Mouse (Mus musculus): ENCODE measurements at regions not wholly inside any gene's neighbourhood (a gene's known extent, or its start where the extent isn't known, plus 50 kb on each side); places are given as distances from the start of the nearest gene placed in this dataset.

DNA sequence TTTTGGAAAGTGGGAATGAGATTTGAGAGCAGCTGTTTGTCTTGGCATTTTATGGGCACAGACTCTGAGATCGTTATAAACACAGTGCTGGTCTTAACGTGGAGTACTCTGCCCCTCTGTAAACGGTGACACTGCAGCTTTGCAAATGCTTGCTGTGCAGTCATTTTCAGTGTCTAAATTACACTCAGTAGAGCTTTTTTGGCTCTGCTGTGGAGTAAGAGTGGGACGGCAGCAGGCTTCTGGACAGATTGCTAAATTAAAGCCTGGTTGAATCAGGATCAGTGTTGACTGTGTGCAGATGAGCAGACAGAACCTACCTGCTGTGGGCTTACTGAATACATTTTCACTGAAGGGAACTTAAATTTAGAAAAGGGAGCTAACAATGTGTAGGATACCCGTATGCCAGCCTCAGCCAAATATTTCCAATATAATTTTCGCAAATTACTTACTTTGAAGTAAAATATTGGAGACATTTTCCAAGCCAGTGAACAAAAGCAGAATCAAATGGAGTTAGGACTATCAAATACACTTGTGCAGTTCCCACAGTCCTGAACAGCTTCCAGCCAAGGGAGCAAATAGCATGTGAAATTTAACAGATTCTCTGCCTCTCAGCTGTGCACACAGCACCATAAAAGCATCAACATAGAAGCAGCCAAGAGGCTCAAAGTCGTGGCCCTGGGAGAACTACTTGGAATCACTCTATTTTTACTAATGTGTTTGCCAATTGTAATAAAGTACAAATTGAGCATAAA, 148.1 kb upstream of the Stac start:
- intact Hi-C loops (cut with DNase I): no loop called here

DNA sequence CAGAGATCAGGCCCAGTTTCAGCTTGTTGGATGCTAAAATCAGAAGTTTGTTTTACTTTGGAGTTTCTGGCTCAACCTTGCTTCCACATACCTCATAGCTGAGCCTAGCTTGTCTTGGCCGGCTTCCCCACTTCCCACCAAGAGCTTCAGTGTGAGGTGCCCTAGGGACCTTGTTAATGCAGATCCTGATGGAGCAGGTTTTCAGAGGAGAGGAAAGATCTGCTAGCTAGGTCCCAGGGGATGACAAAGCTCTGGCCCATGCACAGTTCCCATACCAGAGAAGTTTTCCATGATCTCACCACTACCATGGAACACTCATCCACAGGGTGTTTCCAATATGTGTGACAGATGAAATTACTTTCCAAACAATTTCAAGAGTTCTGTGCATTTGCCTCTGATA, 131.9 kb upstream of the Stac start:
- intact Hi-C loops (cut with DNase I): loop anchor here (5.0 kb wide), 1 partner anchor 95 kb away; no protein-coding TSS in a partner anchor

DNA sequence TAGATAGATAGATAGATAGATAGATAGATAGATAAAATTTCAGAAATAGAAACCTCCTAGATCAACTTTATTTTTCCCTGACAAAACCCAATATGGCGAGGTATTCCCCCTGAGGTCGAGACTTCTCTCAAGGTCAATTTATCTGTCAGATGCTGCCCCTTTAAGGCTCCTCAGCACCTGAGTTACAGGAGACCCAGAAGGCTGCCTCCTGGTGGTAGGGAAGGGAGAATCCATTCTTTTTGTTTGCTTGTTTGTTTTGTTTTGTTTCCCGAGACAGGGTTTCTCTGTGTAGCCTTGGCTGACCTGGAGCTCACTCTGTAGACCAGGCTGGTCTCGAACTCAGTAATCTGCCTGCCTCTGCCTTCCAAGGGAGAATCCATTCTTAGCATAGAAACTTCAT, 127.3 kb upstream of the Stac start:
- intact Hi-C loops (cut with DNase I): no loop called here

DNA sequence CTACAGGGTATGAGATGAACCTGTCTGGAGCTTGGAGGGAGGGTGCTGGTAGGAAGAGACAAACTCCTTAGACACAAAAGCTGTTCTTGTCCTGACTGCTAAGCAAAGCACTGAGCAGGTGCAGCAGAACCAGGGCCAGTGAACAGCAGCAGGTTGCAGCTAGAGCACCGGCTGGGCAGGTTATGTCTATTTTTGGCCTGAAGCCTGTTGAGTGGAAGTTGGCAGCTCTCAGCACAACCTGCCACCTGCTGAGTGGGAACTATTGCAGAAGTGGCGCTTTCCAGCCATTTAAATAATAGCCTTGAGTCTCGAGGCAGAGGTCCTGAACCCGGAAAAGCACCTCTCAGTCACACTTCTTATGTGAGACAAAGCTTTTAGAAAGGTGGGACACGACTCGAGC, 114.8 kb upstream of the Stac start:
- intact Hi-C loops (cut with DNase I): no loop called here

DNA sequence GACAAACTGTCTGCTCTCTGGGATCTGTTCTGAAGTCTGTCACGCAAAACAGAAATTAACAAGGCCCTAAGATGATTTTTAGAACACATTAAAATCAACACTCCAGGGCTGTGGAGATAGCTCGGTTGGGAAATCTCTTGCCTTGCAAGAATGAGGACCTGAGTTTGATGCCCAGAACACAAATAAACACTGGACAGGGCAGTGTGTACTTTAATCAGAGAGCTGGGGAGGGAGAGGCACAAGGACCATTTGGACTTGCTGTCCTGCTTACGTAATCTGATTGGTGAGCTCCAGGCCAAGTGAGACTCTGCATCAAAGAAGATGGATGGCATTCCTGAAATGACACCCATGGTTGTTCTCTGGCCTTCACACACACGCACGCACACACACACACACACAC, 111.2 kb upstream of the Stac start:
- intact Hi-C loops (cut with DNase I): no loop called here

DNA sequence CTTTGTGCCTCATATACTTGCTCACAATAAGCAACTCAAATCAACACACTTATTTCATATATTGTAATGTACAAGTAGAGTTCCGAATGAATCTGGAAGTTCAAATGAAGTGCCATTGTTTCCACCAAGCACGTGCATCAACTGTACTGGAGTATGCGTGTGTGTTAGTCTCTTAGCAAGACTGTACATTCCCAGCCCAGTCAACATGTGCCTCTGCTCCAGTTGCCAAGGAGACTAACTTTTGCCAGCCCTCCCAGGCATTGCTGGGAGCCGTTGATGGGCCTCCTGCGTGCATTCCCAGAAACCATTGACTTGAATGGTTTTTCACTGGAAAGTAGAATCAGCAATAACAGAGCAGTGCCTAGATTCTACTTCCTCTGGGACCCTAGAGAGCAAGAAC, 110.7 kb upstream of the Stac start:
- intact Hi-C loops (cut with DNase I): no loop called here

DNA sequence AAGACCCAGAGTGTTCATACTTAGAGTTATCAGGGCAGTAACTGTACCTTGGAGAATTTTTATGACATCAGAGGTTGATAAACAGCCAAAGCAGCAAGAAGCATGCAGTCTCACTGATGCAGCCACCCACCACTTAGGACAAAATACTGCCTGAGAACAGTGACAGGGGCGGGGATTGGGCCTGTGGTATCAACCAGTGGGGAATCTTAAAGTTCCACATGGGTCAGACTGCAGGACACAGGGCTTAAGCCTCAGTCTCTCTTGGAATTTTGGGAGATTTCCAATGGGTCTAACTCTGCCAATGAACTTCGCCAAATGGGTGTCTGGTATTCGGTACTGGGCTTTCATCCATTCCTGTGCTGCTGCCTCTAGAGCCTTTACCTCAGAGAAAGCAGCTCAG, 88.8 kb upstream of the Stac start:
- intact Hi-C loops (cut with DNase I): no loop called here

DNA sequence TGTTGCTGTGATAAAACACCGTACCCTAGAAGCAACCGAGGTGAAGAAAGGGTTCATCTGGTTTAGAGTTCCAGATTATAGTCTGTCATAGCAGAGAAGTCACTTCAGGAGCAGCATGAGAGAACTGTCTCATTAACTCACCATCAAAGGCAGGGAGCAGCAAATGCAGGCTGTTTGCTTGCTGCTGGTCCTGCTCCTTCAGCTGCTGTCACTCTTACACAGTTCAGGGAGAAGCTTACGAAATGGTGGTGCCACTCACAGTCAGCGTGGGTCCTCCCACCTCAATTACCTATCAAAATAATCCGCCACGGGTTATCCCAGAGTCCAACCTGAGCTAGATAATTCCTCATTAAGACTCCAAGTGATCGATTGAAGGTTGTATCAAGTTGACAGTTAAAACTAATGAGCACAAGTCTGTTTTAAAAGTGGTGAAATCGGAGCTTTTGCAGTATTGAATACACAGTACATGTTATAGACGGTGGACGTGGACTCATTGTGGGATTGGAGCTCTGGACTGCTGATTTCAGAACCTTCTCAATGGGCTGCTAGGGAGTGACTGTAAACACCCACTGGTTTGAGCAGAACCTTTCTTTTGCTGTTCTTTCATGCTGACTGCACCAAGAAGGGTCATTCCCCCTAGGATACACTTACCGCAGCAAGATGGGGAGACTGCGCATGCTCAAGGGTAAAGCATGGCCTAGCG, 87.4 kb upstream of the Stac start:
- intact Hi-C loops (cut with DNase I): no loop called here

DNA sequence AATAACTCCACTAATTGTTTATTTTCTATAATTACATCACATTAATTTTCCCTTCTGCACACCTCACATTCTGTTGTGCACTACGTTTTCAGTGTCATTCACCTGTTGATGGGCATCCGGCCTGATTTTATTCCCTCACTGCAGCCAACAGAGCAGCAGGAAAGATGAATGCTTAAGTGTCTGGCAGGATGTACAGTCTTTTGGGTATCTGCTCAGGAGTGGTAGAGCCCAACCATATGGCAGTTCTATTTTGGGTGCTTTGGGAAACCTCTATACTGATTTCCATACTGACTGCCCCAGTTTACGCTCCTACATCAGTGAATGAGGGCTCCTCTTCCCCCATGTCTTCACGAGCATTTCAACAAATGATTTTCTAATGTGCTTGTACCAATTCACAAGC, 84.1 kb upstream of the Stac start:
- intact Hi-C loops (cut with DNase I): no loop called here

DNA sequence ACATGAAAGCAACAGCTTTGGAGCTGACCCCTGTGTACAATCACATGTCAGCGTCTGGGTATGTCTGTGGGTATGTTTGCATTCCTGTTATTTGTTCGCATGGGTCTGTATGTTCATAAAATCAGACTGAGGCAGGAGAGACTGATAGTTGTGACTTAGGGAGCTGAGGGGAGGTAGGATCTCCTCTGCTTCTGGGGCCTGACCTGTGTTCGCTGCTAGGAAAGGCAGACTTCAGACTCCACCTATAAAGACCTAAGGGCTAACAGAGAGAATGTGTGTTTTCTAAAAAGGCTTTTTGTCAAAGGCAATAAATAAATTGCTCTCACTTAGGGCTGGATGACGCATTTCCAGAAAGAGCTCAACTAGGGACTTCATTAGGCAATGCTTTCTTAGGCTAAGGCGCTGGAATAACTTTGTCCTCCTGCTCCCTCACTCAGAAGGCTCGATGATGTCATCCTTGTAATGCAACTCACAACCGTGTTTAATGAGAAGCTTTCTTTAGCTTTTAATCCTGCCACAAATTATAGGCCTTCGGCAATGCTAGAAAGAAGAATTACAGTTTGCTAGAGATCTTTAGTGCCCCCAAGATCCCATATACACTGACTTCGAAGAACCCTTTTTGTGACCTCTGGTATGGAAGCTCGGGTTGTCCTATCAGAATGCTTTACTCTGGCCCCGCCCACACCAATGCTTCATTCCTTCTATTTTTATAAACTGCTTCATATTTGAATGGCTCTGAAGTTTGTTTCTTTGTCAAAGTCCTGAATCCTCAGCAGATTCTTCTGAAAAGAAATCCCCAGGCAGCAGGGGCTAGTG, 72.7 kb upstream of the Stac start:
- intact Hi-C loops (cut with DNase I): no loop called here

DNA sequence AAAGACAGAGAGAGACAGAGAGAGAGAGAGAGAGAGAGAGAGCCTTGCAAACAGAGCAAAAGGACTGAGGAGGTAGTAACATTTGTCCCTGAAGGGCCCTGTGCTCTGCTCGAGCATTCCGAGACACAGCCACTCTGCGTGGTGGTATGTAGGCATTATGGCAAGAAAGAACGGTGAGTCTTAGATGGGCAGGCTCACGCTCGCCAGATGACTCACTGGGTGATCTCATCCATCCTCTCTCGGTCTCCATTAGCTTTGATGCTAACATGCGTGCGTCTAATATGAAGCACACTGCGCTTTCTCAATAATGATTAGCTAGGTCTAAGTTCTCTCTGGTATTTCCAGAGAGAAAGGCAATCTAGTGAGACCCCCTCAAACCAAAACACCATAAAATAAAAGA, 65.1 kb upstream of the Stac start:
- intact Hi-C loops (cut with DNase I): no loop called here

DNA sequence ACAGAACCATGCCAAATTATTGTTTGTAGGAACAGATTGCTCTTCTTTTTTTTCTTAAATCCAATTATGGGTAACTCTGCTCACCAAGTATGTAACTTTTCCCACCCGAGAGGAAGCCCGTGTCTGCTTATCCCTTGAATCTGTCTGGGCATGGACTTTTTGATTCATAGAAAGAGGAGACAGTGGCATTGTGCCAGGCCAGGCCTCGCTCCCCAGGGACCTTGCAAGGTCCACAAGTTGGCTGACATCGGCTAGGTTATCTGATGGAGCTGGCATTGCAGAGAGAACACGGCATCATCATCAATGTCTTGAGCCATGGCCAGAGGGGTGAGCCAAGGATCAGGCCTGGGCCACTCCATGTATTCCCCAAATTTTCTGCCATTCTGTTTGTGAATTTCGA, 56.0 kb upstream of the Stac start:
- intact Hi-C loops (cut with DNase I): no loop called here

DNA sequence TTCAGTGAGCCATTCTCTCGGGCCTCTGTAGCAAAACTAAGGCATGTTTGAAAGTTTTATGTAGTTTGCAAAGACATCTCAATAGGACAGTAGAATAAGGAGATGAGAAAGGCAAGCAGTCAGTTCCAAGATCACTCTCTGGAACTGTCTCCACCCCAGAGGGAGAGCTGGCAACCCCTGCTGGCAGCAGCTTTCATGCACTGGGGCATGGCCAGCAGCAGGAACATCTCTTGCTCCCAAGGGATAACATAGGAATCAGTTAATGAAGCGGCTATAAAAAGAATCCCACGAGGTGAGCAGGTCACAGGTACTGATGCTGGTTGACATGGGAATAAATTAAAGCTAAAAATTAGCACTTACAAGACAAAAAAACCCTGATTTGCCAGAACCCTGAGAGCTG, 55.1 kb upstream of the Stac start:
- intact Hi-C loops (cut with DNase I): no loop called here
